Mouse (Mus musculus) layer of hippocampus, postnatal 10 days (tissue): Measurements from ENCODE around the gene Syngr3. TPM values are rescaled to one million over a fixed set of nuclear protein-coding genes. Genes with fewer than 3 reads are reported as not detected.
"Not testable (repeated sequence)": the region's sequence is repeated elsewhere in the genome, so short reads cannot be mapped to it uniquely, and the experiment has no call there.

Source experiments
- DNase-seq, 2 experiments: peaks; one replicate each; pipeline ENCODE4 v3.0.0; 2021; ENCODE audit warnings: low spot score in 2 of 2
- total RNA-seq, 2 experiments: library from RNA; stranded (reverse); gene quantifications; 2 replicates each; pipeline ENCODE4 v1.2.3; 2021

Gene Syngr3
- total RNA-seq, 2 experiments from 2014 or later: 211 to 212 TPM

DNA sequence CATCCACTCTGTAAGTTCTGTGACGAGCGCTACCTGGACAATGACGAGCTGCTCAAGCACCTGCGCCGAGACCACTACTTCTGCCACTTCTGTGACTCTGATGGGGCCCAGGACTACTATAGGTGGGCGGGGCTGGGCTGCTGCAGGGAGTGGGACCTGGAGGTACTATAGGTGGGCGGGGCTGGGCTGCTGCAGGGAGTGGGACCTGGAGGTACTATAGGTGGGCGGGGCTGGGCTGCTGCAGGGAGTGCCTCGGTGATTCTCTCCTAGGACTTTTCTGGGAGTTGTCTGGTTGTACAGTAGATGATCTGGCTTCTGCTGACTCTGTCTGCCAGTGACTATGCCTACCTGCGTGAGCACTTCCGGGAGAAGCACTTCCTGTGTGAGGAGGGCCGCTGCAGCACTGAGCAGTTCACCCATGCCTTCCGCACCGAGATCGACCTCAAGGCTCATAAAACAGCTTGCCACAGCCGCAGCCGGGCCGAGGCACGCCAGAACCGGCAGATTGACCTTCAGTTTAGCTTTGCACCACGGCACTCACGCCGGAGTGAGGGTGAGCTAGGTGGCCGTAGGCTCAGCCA lies 12.2 kb downstream of the Syngr3 start:
- no peak for DNase-seq

DNA sequence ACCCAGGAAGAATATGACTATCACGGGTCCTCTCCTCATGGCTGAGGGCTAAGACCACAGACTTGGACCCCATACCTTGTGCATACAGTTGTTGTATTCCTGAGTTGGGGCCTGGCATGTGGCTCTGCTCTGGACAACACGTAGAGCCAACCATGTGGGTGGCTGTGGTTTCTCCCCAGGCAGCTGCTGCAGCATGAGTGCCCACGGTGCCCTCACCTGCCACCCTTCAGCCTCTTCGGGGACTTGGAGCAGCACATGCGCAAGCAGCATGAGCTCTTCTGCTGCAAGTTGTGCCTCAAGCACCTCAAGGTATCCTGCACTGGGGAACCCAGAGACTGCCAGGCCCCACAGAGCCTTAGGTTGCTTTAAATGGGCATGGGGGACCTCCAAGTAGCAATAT lies 12.9 kb downstream of the Syngr3 start:
- DNase-seq: no peak

GRCm38 (mm10) chr17:24676187-24676586 lies 13.6 kb downstream of the Syngr3 start:
- peak; percentile 80 to 81 for DNase-seq

GRCm38 (mm10) chr17:24674277-24674676 lies 15.5 kb downstream of the Syngr3 start:
- DNase-seq: no peak

- no peak for DNase-seq
Observed at GRCm38 (mm10) chr17:24672141-24672540, 17.6 kb downstream of the Syngr3 start.

DNA sequence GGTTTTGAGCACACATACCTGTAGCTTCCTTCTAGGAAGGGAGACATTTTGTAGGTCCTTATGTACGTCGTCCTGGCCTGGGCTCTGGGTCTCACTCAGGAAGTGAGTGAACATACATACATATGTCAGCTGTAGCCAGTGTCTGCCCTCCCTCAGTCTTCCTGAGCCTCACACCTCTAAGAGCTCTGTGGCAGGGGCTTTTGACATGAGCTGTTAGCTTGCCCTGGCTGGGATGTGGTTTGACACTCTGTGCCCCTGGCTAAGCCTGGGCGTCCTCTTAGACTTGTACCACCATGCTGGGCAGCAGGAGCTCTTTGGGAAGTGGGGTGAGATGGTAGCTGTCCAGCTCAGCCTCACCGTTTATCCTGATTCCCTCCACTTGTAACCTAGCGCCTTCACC lies 18.4 kb downstream of the Syngr3 start:
- DNase-seq: no peak

DNA sequence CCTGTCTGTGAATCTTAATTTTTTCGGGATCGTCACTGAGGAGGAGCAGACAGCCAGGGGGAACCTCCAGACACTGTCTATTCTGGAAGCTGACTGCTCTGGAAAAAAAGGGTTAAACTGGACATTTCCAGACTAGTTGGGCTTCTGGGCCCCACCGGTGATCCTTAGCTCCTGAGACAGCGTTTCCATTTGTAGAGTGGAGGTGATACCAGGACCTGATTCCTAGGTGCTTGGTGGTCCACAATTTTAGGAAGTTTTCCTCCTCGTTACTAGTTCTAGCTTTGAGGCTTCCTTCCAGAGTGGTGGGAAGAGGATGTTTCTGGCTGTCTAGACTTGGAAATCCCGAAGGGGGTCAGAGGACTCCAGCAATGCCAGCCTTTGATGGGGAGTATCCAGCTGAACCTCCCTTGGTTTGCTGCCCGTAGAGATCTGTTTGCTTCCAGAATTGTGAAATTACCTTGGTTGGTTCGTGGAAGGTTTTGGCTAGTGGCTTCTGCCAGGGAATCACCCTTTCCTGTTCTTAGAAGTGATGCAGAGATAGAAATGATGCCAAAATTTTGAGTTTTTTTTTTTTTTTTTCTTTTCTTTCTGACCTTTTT lies 19.4 kb downstream of the Syngr3 start:
- no peak for DNase-seq

DNA sequence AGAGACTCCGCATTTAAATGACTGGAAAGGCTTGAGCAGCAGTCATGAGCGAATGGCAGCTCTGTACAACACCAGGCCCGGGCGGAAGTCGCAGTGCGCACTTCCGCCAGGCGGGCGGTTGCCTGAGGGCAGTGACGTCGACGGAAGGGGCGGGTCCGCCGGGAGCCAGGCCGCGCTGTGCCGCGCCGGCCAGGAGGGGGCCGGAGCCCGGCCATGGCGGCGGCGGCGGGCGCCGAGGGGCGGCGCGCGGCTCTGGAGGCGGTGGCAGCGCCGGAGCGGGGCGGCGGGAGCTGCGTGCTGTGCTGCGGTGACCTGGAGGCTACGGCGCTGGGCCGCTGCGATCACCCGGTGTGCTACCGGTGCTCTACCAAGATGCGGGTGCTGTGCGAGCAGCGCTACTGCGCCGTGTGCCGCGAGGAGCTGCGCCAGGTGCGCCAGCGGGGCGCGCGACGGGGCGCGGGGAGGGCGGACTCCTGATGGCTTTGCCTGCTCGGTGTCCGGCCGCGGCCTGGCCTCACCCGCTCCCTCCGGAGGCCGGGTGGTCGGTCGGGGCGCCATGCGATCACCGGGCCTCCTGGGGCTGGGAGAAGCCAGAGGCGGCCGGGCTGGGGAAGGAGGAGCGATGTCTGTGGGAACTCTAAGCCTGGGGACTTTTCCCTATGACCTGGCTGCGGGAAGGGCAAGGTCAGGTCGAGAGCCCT lies 20.1 kb downstream of the Syngr3 start, which contains the start of gene Zfp598:
TSS of gene Zfp598 (plus strand) at position 143 of the 701 bp plus-strand sequence.
- DNase-seq: peak; percentile 93 to 94

DNA sequence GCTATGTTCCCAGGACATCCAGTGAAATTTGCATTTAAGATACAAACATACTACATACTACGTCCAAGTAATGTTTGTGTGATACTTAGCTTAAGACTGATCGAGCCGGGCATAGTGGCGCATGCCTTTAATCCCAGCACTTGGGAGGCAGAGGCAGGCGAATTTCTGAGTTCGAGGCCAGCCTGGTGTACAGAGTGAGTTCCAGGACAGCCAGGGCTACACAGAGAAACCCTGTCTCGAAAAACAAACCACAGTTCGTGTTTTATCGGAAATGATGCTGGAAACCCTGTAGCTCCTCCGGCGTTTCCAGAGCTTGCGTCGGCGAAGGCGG lies 20.6 kb downstream of the Syngr3 start:
- not testable (repeated sequence) for DNase-seq

DNA sequence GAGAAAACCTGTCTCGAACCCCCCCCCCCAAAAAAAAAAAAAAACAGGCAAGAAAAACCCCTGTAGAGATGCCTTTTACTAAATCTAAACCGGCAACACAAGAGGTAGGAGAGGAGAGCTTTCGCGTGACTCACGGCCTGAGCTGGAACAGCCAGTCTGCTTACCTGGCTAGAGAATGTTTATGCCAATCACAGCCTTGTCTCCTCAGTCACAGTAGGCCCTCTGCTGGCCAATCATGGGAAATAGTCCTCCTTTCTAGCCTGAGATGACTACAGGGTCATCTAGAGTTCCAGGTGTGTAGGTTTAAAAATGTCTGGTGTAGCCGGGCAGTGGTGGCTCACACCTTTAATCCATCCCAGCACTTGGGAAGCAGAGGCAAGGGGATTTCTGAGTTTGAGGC lies 22.3 kb downstream of the Syngr3 start:
- DNase-seq: peak in 1 of 2 experiments; percentile 59

DNA sequence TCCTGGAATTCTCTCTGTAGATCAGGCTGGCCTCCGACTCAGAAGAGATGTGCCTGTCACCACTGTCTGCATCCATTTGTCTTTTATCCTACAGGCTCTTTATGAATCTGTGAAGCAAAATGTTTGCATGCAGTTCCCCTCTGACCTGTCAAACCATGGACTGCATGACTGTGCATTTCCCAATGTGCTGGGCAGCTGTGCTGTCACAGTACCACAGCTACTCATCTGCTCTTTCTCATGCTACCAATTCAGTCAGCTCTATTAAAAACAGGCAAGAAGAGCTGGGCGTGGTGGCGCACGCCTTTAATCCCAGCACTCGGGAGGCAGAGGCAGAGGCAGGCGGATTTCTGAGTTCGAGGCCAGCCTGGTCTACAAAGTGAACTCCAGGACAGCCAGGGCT lies 22.7 kb downstream of the Syngr3 start:
- DNase-seq: not testable (repeated sequence)

- DNase-seq: no peak
Observed at GRCm38 (mm10) chr17:24658017-24658758, 31.6 kb downstream of the Syngr3 start, which contains the start of gene Npw. Npw (minus strand) TSS chr17:24658457.

- DNase-seq: no peak
Observed at GRCm38 (mm10) chr17:24654969-24655368, 34.8 kb downstream of the Syngr3 start.

GRCm38 (mm10) chr17:24653967-24654710 lies 35.6 kb downstream of the Syngr3 start:
- peak; percentile 69 to 77 for DNase-seq

GRCm38 (mm10) chr17:24651835-24652234 lies 37.9 kb downstream of the Syngr3 start:
- DNase-seq: no peak

DNA sequence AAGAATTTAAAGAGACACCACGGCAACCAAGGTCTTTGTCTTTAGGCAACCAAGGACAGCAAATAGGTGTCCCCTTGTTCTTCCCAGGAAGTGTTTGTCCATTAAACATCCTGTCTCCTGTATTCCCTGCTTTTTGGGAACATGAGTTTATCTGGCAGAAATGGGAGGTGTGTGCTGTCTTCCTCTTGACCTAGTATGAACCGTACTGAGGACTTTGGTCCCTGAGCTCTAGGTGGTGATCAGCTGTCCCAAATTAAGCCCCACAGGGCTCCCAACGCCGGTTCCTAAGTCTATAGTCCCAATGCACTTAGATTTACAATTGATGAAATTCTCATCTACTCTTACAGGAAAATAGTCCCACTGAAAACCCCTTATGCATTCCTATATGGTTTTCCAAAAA lies 39.0 kb downstream of the Syngr3 start:
- no peak for DNase-seq

GRCm38 (mm10) chr17:24650070-24650616 lies 39.6 kb downstream of the Syngr3 start, which contains the start of gene Slc9a3r2:
Slc9a3r2 (minus strand) TSS chr17:24650327.
- peak; percentile 44 to 56 for DNase-seq

- peak; percentile 38 to 44 for DNase-seq
Observed at GRCm38 (mm10) chr17:24649581-24650069, 40.1 kb downstream of the Syngr3 start.

DNA sequence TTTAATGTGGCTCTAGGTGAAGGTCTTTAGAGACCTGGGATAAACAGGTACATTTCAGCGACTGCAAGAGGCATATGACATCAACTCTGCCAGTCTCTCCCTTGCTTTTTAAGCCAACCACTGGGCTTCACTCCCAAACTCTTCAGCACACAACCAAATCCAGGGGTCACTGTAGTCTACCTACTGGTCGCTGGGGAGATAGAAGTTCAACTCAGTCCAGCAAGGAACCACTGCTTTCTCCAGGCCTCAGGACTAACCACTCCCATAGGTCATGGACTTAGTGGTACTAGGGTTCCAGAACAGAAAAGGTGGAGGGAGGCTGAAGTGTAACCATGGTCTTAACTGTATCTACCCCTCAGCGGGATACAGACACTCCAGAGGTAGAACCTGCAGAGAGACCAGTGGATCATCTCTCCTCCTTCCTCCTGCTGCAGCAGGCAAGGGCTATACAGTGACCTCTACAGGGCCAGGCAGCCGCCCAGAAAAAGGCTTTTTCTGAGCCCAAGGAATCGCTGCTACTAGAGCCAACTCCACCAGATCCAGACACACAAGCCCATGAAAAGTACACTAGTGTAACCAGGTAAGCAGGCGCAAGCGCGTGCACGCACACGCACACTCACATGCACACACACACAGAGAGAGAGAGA lies 40.9 kb downstream of the Syngr3 start:
- DNase-seq: no peak

GRCm38 (mm10) chr17:24647493-24647892 lies 42.3 kb downstream of the Syngr3 start:
- DNase-seq: no peak
